Mouse (Mus musculus) cerebellum, adult 2 months (tissue): ENCODE results near the gene Kcnv2.

Source experiments
- CTCF ChIP-seq: fragments of 200-500 bp; IDR thresholded peaks from 2 replicates; pipeline ENCODE4 v1.5.1; 2011; ENCODE audit warnings: low read depth, mild to moderate bottlenecking, control low read depth, low read length, moderate library complexity, borderline replicate concordance; ENCODE audit not compliant: insufficient read depth
- POLR2A ChIP-seq: fragments of 200-500 bp; IDR thresholded peaks from 2 replicates; pipeline ENCODE4 v1.6.1; 2011; ENCODE audit warnings: low read length, control low read depth, borderline replicate concordance; ENCODE audit not compliant: insufficient read depth

DNA sequence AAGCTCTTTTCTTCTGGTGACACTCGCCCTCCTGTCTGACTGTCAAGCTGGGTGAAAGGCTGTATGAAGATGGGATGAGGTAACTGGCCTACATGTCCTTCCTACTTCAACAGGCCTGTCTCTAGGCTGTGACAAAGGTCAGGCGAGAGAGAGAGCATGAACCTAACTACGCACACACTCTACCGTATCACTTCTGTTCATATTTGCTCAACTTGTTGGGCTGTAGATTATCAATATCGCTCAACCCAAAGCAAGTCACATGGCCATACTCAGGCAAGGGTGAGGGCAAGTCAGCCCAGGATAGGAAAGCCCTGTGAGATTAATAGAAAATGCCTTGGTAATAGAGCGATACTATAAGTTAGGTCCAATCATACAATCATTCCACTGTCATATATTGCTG is 5.2 kb downstream of the Kcnv2 start:
- TF ChIP-seq CTCF (no peak), POLR2A (no peak)
